Mouse (Mus musculus): ENCODE results near the gene A030014E15Rik.
"Not testable (repeated sequence)": the region's sequence is repeated elsewhere in the genome, so short reads cannot be mapped to it uniquely, and the experiment has no call there.

Gene A030014E15Rik

GRCm38 (mm10) chr1:82924650-82925049 is at the start of gene A030014E15Rik:
A030014E15Rik (plus strand) TSS chr1:82924917.
- in situ Hi-C loops (cut with MboI; ENCODE audit: low pct_unique_long_range_greater_than_20kb in 1 of 2, low sequenced_read_pairs in 2 of 2, unreplicated experiment in 1 of 2): no loop called here

- in situ Hi-C loops (cut with MboI; ENCODE audit: low pct_unique_long_range_greater_than_20kb in 1 of 2, low sequenced_read_pairs in 2 of 2, unreplicated experiment in 1 of 2): no loop called here
These were observed 45.5 kb upstream of the A030014E15Rik start for GRCm38 (mm10) chr1:82879172-82879571.

DNA sequence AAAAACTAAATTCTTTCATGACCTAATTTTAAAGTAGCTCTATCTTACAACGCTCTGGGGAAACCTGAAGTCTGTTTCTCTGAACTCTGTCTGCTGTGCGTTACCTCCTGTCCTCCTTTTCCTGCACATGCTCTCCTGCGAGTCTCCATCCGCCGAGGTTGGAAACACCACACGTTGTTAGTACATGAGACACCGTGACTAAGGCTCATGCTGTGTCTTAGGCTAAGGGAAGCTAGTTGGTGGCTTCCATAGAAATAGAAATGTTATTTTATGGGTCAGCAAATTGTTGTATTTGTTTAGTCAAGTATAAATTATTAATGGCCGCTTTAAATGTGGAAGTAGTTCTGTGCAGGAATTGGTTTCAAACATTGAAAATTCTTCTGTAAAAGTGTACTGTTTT is 44.5 kb upstream of the A030014E15Rik start:
- in situ Hi-C loops (cut with MboI; ENCODE audit: low pct_unique_long_range_greater_than_20kb in 1 of 2, low sequenced_read_pairs in 2 of 2, unreplicated experiment in 1 of 2): no loop called here

GRCm38 (mm10) chr1:82893269-82893668 is 31.4 kb upstream of the A030014E15Rik start:
- in situ Hi-C loops (cut with MboI; ENCODE audit: low pct_unique_long_range_greater_than_20kb in 1 of 2, low sequenced_read_pairs in 2 of 2, unreplicated experiment in 1 of 2): no loop called here

GRCm38 (mm10) chr1:82900567-82900966 is 24.1 kb upstream of the A030014E15Rik start:
- in situ Hi-C loops (cut with MboI; ENCODE audit: low pct_unique_long_range_greater_than_20kb in 1 of 2, low sequenced_read_pairs in 2 of 2, unreplicated experiment in 1 of 2): no loop called here

DNA sequence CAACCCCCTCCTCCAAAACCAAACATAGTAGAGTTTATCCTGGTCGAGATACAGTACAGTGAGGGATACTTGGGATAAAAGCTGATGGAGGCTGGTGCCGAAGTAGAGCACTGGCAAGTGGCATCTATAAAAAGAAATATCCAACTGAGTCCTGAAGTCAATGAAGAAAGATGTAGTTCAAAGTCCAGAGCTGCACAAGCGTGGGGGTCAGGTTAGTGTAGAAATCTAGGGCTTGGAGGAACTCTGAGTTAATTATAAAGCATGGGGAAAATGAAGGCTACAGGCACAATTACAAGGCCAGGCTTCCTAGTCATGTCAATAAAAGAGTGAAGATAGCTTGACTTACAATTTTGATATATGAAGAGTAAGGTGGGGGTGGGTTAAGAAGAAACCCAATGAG is 23.5 kb upstream of the A030014E15Rik start:
- in situ Hi-C loops (cut with MboI; ENCODE audit: low pct_unique_long_range_greater_than_20kb in 1 of 2, low sequenced_read_pairs in 2 of 2, unreplicated experiment in 1 of 2): no loop called here

GRCm38 (mm10) chr1:82905886-82906285 is 18.8 kb upstream of the A030014E15Rik start:
- in situ Hi-C loops (cut with MboI; ENCODE audit: low pct_unique_long_range_greater_than_20kb in 1 of 2, low sequenced_read_pairs in 2 of 2, unreplicated experiment in 1 of 2): no loop called here

- in situ Hi-C loops (cut with MboI; ENCODE audit: low pct_unique_long_range_greater_than_20kb in 1 of 2, low sequenced_read_pairs in 2 of 2, unreplicated experiment in 1 of 2): no loop called here
These were observed 11.7 kb upstream of the A030014E15Rik start, which contains the start of gene A030005L19Rik for GRCm38 (mm10) chr1:82913025-82913424. A030005L19Rik (plus strand) TSS chr1:82913325.

DNA sequence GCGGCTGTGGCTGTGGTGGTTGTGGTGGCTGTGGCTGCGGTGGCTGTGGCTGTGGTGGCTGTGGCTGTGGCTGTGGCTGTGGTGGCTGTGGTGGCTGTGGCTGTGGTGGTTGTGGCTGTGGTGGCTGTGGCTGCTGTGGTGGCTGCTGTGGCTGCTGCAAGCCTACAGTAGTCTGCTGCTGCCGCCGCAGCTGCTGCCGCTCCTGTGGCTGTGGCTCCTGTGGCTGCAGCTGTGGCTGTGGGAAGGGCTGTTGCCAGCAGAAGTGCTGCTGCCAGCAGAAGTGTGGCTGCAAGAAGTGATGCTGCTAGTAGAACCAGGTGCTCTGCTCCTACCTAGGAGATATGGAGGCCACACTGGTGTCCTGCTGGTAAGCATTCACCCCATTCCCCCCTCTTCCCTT is 11.3 kb upstream of the A030014E15Rik start:
- in situ Hi-C loops (cut with MboI; ENCODE audit: low pct_unique_long_range_greater_than_20kb in 1 of 2, low sequenced_read_pairs in 2 of 2, unreplicated experiment in 1 of 2): not testable (repeated sequence)

DNA sequence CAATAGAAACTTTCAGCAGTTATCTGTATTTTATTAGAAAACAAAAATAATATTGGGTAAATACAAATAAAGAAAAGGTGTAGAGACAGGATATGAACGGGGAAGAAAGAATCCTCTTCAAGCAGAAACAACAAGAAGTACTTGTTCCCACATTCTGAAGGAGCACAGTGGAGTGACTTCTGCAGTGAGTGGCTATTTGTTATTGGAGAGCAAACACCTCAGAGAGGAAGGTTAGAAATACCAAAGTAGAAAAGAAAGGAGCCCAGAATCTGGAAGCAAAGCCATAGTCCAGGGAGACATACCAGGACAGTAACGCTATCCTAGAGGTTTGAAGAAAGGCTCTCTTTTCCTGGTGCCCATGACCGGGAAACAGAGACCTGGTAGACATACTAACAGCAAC is 5.8 kb downstream of the A030014E15Rik start:
- in situ Hi-C loops (cut with MboI; ENCODE audit: low pct_unique_long_range_greater_than_20kb in 1 of 2, low sequenced_read_pairs in 2 of 2, unreplicated experiment in 1 of 2): not testable (repeated sequence)

- in situ Hi-C loops (cut with MboI; ENCODE audit: low pct_unique_long_range_greater_than_20kb in 1 of 2, low sequenced_read_pairs in 2 of 2, unreplicated experiment in 1 of 2): not testable (repeated sequence)
These were observed 6.6 kb downstream of the A030014E15Rik start, which contains the start of gene Gm6217 for GRCm38 (mm10) chr1:82931326-82931725. Gm6217 (minus strand) TSS chr1:82931399.

DNA sequence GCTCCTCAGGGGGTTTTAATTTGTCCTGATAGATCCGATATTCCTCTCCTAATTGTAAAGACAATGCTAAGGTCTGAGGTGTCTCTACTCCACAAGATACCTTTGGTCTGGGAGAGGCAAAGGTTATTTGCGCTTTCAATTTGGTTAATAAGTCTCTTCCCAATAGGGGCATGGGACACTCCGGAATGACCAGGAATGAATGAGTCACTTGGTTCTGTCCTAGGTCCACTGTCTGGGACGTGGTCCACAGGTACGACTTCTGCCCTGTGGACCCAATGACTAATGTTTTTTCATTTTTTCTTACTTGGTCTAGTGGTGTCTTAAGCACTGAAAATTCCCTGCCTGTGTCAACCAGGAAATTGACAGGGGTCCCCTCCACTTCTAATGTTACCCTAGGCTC is 13.9 kb downstream of the A030014E15Rik start:
- in situ Hi-C loops (cut with MboI; ENCODE audit: low pct_unique_long_range_greater_than_20kb in 1 of 2, low sequenced_read_pairs in 2 of 2, unreplicated experiment in 1 of 2): no loop called here

GRCm38 (mm10) chr1:82942505-82942904 is 17.8 kb downstream of the A030014E15Rik start:
- in situ Hi-C loops (cut with MboI; ENCODE audit: low pct_unique_long_range_greater_than_20kb in 1 of 2, low sequenced_read_pairs in 2 of 2, unreplicated experiment in 1 of 2): not testable (repeated sequence)

DNA sequence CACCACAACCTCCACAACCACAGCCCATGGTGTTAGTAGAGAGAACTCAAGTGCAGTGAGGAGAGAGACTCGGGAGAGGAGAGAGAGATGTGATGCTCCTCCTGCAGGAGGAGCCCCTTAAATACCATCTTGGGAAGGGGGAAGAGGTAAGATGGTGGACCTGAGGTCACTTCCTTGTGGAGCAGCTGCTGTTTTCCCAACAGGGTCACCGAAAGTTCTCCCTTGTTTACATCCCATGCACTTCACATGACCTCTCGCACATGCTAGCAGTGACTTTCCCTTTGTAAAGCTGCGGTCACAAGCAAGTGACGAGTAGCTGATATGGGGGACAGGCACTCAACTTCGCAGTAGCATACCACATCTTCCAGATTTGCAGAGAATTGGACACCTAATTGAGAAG is 18.6 kb downstream of the A030014E15Rik start, which contains the start of gene A030003K21Rik:
Gene A030003K21Rik, minus strand, starts transcription at position 94 of the 400 bp plus-strand sequence.
- in situ Hi-C loops (cut with MboI; ENCODE audit: low pct_unique_long_range_greater_than_20kb in 1 of 2, low sequenced_read_pairs in 2 of 2, unreplicated experiment in 1 of 2): not testable (repeated sequence)

DNA sequence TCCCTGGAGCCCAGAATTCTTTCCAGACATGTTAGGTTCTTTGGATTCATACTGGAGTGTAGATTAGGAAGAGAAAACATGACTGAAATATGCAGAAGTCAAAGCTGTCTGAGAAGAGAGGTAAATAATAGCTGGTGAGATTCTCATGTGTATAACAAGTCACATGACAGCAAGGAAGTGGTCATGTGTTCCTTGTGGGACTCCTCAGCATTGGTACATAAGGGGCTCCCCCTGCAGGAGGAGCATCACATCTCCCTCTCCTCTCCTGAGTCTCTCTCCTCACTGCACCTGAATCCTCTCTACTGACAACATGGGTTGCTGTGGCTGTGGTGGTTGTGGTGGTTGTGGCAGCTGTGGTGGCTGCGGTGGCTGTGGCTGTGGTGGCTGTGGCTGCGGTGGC is 21.3 kb downstream of the A030014E15Rik start:
- in situ Hi-C loops (cut with MboI; ENCODE audit: low pct_unique_long_range_greater_than_20kb in 1 of 2, low sequenced_read_pairs in 2 of 2, unreplicated experiment in 1 of 2): not testable (repeated sequence)

- in situ Hi-C loops (cut with MboI; ENCODE audit: low pct_unique_long_range_greater_than_20kb in 1 of 2, low sequenced_read_pairs in 2 of 2, unreplicated experiment in 1 of 2): no loop called here
These were observed 23.9 kb downstream of the A030014E15Rik start for GRCm38 (mm10) chr1:82948601-82949000.

GRCm38 (mm10) chr1:82955913-82956312 is 31.2 kb downstream of the A030014E15Rik start, which contains the start of gene Gm7544:
Gm7544 (minus strand) TSS chr1:82956013.
- in situ Hi-C loops (cut with MboI; ENCODE audit: low pct_unique_long_range_greater_than_20kb in 1 of 2, low sequenced_read_pairs in 2 of 2, unreplicated experiment in 1 of 2): not testable (repeated sequence)

DNA sequence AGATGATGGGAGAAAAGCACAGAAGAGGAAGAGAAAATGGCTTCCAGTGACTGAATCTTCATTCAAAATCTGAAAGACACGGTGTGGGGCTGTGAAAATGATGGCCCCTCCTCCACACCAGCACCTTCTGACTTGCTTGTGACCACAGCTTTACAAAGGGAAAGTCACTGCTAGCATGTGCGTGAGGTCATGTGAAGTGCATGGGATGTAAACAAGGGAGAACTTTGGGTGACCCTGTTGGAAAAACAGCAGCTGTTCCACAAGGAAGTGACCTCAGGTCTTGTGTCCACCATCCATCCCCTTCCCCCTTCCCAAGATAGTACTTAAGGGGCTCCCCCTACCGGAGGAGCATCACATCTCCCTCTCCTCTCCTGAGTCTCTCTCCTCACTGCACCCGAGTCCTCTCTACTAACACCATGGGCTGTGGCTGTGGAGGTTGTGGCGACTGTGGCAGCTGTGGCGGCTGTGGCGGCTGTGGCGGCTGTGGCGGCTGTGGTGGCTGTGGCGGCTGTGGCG is 35.2 kb downstream of the A030014E15Rik start, which contains the start of gene Gm47955:
Gene Gm47955, plus strand, starts transcription at position 417 of the 516 bp plus-strand sequence.
- in situ Hi-C loops (cut with MboI; ENCODE audit: low pct_unique_long_range_greater_than_20kb in 1 of 2, low sequenced_read_pairs in 2 of 2, unreplicated experiment in 1 of 2): no loop called here

DNA sequence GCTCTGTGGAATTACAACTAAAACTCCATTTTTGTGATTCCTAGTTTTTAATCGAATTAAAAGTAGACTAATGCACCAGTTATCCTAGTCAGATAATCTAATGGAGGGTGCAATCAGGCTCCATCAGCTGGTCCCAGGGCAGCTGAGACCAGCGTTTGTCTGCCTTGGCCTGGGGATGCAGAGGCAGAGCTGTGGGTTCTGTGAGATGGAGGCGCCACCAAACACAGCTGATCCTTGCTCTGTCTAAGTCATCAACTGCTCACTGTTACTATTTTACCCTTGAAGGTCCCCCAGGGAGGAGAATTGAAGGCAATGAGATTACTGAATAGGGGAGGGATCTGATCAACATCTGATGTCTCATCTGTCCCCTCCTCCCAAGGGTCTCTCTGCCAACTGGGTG is 41.7 kb downstream of the A030014E15Rik start:
- in situ Hi-C loops (cut with MboI; ENCODE audit: low pct_unique_long_range_greater_than_20kb in 1 of 2, low sequenced_read_pairs in 2 of 2, unreplicated experiment in 1 of 2): no loop called here

- in situ Hi-C loops (cut with MboI; ENCODE audit: low pct_unique_long_range_greater_than_20kb in 1 of 2, low sequenced_read_pairs in 2 of 2, unreplicated experiment in 1 of 2): loop anchor here (10.0 kb wide), 1 partner anchor 167 kb away; no protein-coding TSS in a partner anchor
These were observed 47.3 kb downstream of the A030014E15Rik start for GRCm38 (mm10) chr1:82972046-82972445.

Data from mouse embryonic stem cell (cell line).